Mouse (Mus musculus): Measurements from ENCODE around the gene Tirap. TPM values are rescaled to one million over a fixed set of nuclear protein-coding genes. Genes with fewer than 3 reads are reported as not detected.

Gene Tirap
- polyA plus RNA-seq, 1 experiment from 2014 or later, result 14.1 TPM

Other genes starting within 250 kb of the Tirap start
- gene St3gal4, start 81.0 kb downstream of the Tirap start, polyA plus RNA-seq (2014; fragmentation: Nextera tagmentation; extraction: Ambion mirVana), result 28.9 and 34.1 TPM in 2 replicates
- gene Dcps, start 24.2 kb downstream of the Tirap start, polyA plus RNA-seq (2014; fragmentation: Nextera tagmentation; extraction: Ambion mirVana), result 85.7 and 94.1 TPM in 2 replicates
- 132 TPM in 2 replicates for gene Srpr, start 116 bp downstream of the Tirap start, polyA plus RNA-seq (2014; fragmentation: Nextera tagmentation; extraction: Ambion mirVana)
- 39.9 and 40.9 TPM in 2 replicates for gene Foxred1, start 10.8 kb upstream of the Tirap start, polyA plus RNA-seq (2014; fragmentation: Nextera tagmentation; extraction: Ambion mirVana)
- 43.1 and 43.2 TPM in 2 replicates for gene Fam118b, start 67.5 kb upstream of the Tirap start, polyA plus RNA-seq (2014; fragmentation: Nextera tagmentation; extraction: Ambion mirVana)
- 29.1 and 37.1 TPM in 2 replicates for gene Rpusd4, start 67.6 kb upstream of the Tirap start, polyA plus RNA-seq (2014; fragmentation: Nextera tagmentation; extraction: Ambion mirVana)
- 9.3 and 11.5 TPM in 2 replicates for gene Cdon, start 220.8 kb upstream of the Tirap start, polyA plus RNA-seq (2014; fragmentation: Nextera tagmentation; extraction: Ambion mirVana)

Data from intestine, embryonic 14.5 days (tissue).